Mouse (Mus musculus) olfactory bulb, adult 2 months (tissue): ENCODE measurements around the gene Ppil2. TPM values are rescaled to one million over a fixed set of nuclear protein-coding genes. Genes with fewer than 3 reads are reported as not detected.

Source experiments
- H3K27ac ChIP-seq: fragments of 200-500 bp; 2 replicates; pipeline ENCODE4 v1.5.1; 2012; ENCODE audit warnings: low read depth, low read length; ENCODE audit not compliant: insufficient read depth
- H3K4me1 ChIP-seq: fragments of 200-500 bp; 2 replicates; pipeline ENCODE4 v1.6.1; 2012; ENCODE audit warnings: low read length; ENCODE audit not compliant: control insufficient read depth, insufficient read depth
- H3K4me3 ChIP-seq: fragments of 200-500 bp; 2 replicates; pipeline ENCODE4 v1.5.1; 2012; ENCODE audit warnings: mild to moderate bottlenecking, low read depth, low read length, moderate library complexity; ENCODE audit not compliant: insufficient read depth
- CTCF ChIP-seq: fragments of 200-500 bp; IDR thresholded peaks from 2 replicates; pipeline ENCODE4 v1.5.1; 2012; ENCODE audit warnings: low read depth, mild to moderate bottlenecking, low read length, moderate library complexity; ENCODE audit not compliant: insufficient read depth
- POLR2A ChIP-seq: fragments of 200-500 bp; IDR thresholded peaks from 2 replicates; pipeline ENCODE4 v1.6.1; 2012; ENCODE audit warnings: mild to moderate bottlenecking, low read depth, low read length, moderate library complexity; ENCODE audit not compliant: insufficient read depth
- WGBS: fragments of 180-500 bp; shearing (Covaris S2); methylation state at CpG from one replicate; pipeline ENCODE4 v1.1.7; 2018; 5-methylcytosine and 5-hydroxymethylcytosine counted together
- polyA plus RNA-seq: library from polyadenylated mRNA; stranded (reverse); fragments of >200 nt; gene quantifications from 2 replicates; pipeline ENCODE4 v1.2.4, GENCODE M21; 2012; ENCODE audit warnings: low replicate concordance; ENCODE audit not compliant: missing spikeins, insufficient read depth, insufficient read length

Ppil2 gene
- polyA plus RNA-seq, 1 experiment, result not detected

- TF ChIP-seq POLR2A (no peak), CTCF (no peak)
- WGBS, result 83% methylated on average over 5 of the region's 5 CpGs
Observed at GRCm38 (mm10) chr16:17117309-17117799, 6.3 kb upstream of the Ppil2 start.

GRCm38 (mm10) chr16:17104600-17104999 is 6.5 kb downstream of the Ppil2 start:
- TF ChIP-seq POLR2A (no peak), CTCF (no peak)
- 66% methylated on average over 4 of the region's 4 CpGs for WGBS
- Histone ChIP-seq H3K27ac (no peak overlapping the region), H3K4me1 (peaks cover 4% of the 10 kb centered on the region; the same call in 1 of the 2 replicates), H3K4me3 (no peak overlapping the region)

More at GRCm38 (mm10) chr16:17117309-17117799, 6.3 kb upstream of the Ppil2 start:
- no peak overlapping the region for H3K27ac ChIP-seq
- no peak overlapping the region for H3K4me3 ChIP-seq
- no peaks in the 10 kb centered on the region for H3K4me1 ChIP-seq

DNA sequence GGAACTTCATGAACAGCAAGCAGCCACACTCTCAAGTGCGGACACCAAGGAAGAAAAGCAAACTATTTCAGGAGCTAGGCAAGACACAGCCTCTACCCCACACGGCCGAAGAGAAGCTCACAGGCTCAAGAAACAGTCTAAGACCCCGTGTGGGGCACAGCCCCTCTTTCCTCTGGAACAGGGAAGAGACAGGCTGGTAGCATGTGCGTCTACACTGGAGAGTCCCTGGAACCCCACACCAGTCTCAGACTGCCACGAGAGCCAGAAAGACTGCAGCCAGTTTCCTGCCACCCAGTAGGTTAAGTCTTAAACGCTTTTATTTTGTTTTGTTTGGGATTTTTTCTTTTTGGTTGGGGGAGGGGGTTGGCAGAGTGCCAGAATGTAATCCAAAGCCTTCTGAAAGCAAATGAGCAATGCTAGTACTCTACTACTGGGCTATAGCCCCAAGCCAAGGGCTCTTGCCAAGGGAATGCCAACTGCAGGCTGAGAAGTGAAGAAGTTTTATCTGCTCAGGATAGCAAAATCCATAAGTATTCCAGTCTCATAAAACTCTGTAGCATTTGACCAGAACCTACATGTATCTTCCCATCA is 8.3 kb downstream of the Ppil2 start:
- 26% methylated on average over 7 of the region's 7 CpGs for WGBS
- H3K27ac ChIP-seq, result no peak overlapping the region
- no peak overlapping the region for H3K4me3 ChIP-seq
- TF ChIP-seq CTCF, result no peak
- TF ChIP-seq POLR2A, result no peak
- peaks cover 4% of the 10 kb centered on the region; the same call in 1 of the 2 replicates for H3K4me1 ChIP-seq

GRCm38 (mm10) chr16:17096938-17097337 is 14.1 kb downstream of the Ppil2 start:
- no peak overlapping the region for H3K27ac ChIP-seq
- TF ChIP-seq POLR2A (no peak), CTCF (no peak)
- no peak overlapping the region for H3K4me3 ChIP-seq
- no peaks in the 10 kb centered on the region for H3K4me1 ChIP-seq
- 96% methylated on average over 3 of the region's 3 CpGs for WGBS

- H3K27ac ChIP-seq, result no peak overlapping the region
- TF ChIP-seq CTCF (no peak), POLR2A (no peak)
- H3K4me3 ChIP-seq, result no peak overlapping the region
- peaks cover 9% of the 10 kb centered on the region for H3K4me1 ChIP-seq
- 55% methylated on average over 3 of the region's 3 CpGs for WGBS
Observed at GRCm38 (mm10) chr16:17088346-17088745, 22.7 kb downstream of the Ppil2 start.

GRCm38 (mm10) chr16:17086669-17087193 is 24.3 kb downstream of the Ppil2 start:
- WGBS, result 37% methylated on average over 13 of the region's 13 CpGs
- H3K4me1 ChIP-seq, result peaks cover 11% of the 10 kb centered on the region
- H3K27ac ChIP-seq, result peak overlapping the region; percentile 87
- TF ChIP-seq CTCF (no peak), POLR2A (no peak)
- no peak overlapping the region for H3K4me3 ChIP-seq

DNA sequence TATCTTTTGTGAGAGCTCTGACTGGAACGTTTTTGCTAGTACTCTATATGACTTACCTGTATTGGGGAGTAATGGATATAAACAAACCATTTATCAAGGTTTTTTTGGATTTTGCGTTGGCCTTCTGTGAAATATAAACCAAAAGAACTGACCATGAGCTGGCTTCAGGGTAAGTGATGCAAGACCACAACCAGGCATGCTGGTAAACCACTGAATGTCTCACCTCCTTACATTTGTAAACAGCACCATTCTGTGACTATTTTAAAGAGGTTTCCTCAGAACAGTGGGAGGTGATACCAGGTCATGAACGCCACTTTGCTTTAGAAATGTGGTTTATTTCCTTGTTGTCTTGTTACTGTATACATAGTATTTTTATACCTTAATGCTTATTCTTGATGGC is 24.8 kb downstream of the Ppil2 start:
- WGBS, result 78% methylated on average over 3 of the region's 3 CpGs
- Histone ChIP-seq H3K4me3 (no peak overlapping the region), H3K27ac (no peak overlapping the region), H3K4me1 (peaks cover 11% of the 10 kb centered on the region)
- TF ChIP-seq POLR2A (no peak), CTCF (no peak)

DNA sequence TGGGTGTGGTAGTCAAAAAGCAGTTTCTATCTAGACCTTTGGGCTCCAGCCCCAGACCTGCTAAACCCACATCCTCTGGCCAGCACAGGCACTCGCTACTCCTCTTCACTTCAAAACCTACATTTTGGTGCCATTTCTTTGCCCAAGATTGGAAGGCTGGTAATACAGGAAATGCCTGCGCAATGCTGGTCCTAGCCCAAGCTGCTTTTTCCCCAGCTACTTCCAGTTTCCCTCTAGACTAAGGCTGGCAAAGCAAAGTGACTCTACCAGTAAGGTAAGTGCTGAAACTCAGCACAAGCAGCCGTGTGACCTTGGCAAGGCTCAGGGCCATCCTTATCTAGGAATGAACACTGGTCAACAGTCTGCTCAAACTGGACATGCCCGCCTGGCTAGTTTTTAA is 25.4 kb downstream of the Ppil2 start:
- Histone ChIP-seq H3K4me1 (peaks cover 11% of the 10 kb centered on the region), H3K4me3 (no peak overlapping the region), H3K27ac (no peak overlapping the region)
- TF ChIP-seq CTCF, result no peak
- TF ChIP-seq POLR2A, result no peak
- 96% methylated on average over 4 of the region's 4 CpGs for WGBS

DNA sequence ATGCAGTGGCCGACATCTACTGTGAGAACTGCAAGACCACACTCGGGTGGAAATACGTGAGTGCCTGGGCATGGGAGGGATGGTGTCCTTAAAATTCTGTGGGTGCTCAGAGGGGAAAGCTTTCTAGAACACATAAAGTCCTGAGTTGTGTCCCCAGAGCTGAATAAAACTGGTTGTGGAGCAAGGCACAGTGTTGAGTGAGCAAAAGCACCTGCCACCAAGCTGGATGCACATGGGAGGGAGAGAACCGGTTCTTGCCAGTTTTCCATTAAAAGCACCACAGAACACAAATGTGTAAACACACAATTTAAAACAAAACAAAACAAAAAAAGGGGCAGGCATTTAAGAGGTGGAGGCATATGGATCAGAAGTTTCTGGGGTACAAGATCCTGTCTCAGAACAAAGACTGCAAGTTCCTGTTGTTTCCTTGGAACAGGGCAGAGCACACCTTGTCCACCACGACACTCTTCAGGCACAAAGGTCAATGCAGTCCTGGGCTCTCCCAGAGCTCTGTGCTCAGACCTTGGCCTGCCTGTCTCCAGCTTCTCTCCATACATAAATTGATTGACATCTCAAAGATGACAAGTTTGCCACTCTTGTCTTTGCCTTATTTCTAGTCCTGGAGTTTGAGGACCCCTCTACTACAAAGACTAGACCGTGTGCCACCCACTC is 28.8 kb downstream of the Ppil2 start:
- TF ChIP-seq CTCF (no peak), POLR2A (no peak)
- WGBS, result 76% methylated on average over 6 of the region's 6 CpGs
- H3K4me1 ChIP-seq, result peaks cover 10% of the 10 kb centered on the region
- H3K4me3 ChIP-seq, result no peak overlapping the region
- H3K27ac ChIP-seq, result no peak overlapping the region
